Mouse (Mus musculus) liver, embryonic 14.5 days (tissue): Measurements from ENCODE around the gene Mtx3. TPM values are rescaled to one million over a fixed set of nuclear protein-coding genes. Genes with fewer than 3 reads are reported as not detected.
"Not testable (repeated sequence)": the region's sequence is repeated elsewhere in the genome, so short reads cannot be mapped to it uniquely, and the experiment has no call there.

Experiments used
- ATAC-seq: fragments of 200-750 bp; cut with Nextera tagmentation; 2 replicates; pipeline ENCODE4 v1.8.0; 2017; ENCODE audit warnings: moderate number of reproducible peaks, mild to moderate bottlenecking, moderate library complexity; ENCODE audit not compliant: insufficient read depth
- DNase-seq, 3 experiments: peaks; one replicate each; pipeline ENCODE4 v3.0.0-alpha.2; 2012 to 2013; ENCODE audit warnings: low read depth in 3 of 3, low spot score in 3 of 3
- H3K27ac ChIP-seq: fragments of 300-500 bp; sonication (generic); 2 replicates; pipeline ENCODE4 v1.5.1; 2014; ENCODE audit warnings: moderate library complexity, mild to moderate bottlenecking, control low read depth, inconsistent platforms
- H3K27me3 ChIP-seq: fragments of 300-500 bp; sonication (generic); 2 replicates; pipeline ENCODE4 v1.6.1; 2014; ENCODE audit warnings: mild to moderate bottlenecking, low read length, moderate library complexity; ENCODE audit not compliant: control insufficient read depth, insufficient read depth
- H3K36me3 ChIP-seq: fragments of 300-500 bp; sonication (generic); replicated peaks from 2 replicates; pipeline ENCODE4 v1.6.1; 2014; ENCODE audit warnings: low read depth; ENCODE audit not compliant: control insufficient read depth, insufficient read depth
- H3K4me1 ChIP-seq, 2 experiments: fragments of 200-500 bp in 1 of 2; fragments of 300-500 bp in 1 of 2; sonication (generic) in 1 of 2; replicated peaks; 2 replicates each; pipeline ENCODE4 v1.6.1; 2012 to 2014; ENCODE audit warnings: antibody characterized with exemption in 1 of 2, inconsistent platforms in 1 of 2, low read length in 1 of 2; ENCODE audit not compliant: control insufficient read depth in 2 of 2, insufficient read depth in 2 of 2
- H3K4me2 ChIP-seq: fragments of 300-500 bp; sonication (generic); 2 replicates; pipeline ENCODE4 v1.6.1; 2014; ENCODE audit warnings: low read depth, mild to moderate bottlenecking, control low read depth, moderate library complexity
- H3K4me3 ChIP-seq, 2 experiments: fragments of 200-500 bp in 1 of 2; fragments of 300-500 bp in 1 of 2; sonication (generic) in 1 of 2; 2 replicates each; pipeline ENCODE4 v1.5.1; 2012 to 2014; ENCODE audit warnings: low read depth in 2 of 2, low read length in 2 of 2, mild to moderate bottlenecking in 2 of 2, control low read depth in 1 of 2, inconsistent platforms in 1 of 2, moderate library complexity in 1 of 2; ENCODE audit not compliant: insufficient read depth in 1 of 2
- H3K9ac ChIP-seq: fragments of 300-500 bp; sonication (generic); replicated peaks from 2 replicates; pipeline ENCODE4 v1.6.1; 2014; ENCODE audit warnings: mild to moderate bottlenecking, control low read depth, moderate library complexity
- H3K9me3 ChIP-seq: fragments of 300-500 bp; sonication (generic); 2 replicates; pipeline ENCODE4 v1.6.1; 2016; ENCODE audit warnings: low read length, mixed read lengths; ENCODE audit not compliant: control insufficient read depth
- CTCF ChIP-seq: IDR thresholded peaks from 2 replicates; pipeline ENCODE4 v1.5.1; 2016; ENCODE audit warnings: antibody characterized with exemption, low read depth, control low read depth
- EP300 ChIP-seq: IDR thresholded peaks from 2 replicates; pipeline ENCODE4 v1.6.1; 2016; ENCODE audit warnings: antibody characterized with exemption, low read depth
- WGBS: fragments of 180-500 bp; shearing (Covaris S2); extraction: QIAGEN DNeasy Blood & Tissue Kit; methylation state at CpG from one replicate; pipeline ENCODE4 v1.1.7; 2014; ENCODE audit not compliant: insufficient replicate concordance; 5-methylcytosine and 5-hydroxymethylcytosine counted together
- polyA plus RNA-seq, 2 experiments: library from polyadenylated mRNA; depleted of rRNA in 1 of 2; stranded (reverse) in 1 of 2; unstranded in 1 of 2; fragments of >200 nt; fragmentation: Nextera tagmentation in 1 of 2; extraction: Ambion mirVana in 1 of 2; gene quantifications; 2 replicates each; pipeline versions ENCODE4 v1.2.1 to v1.2.3; 2012 to 2014

Mtx3 gene
- polyA plus RNA-seq (2012; rRNA removed) = 2.6 and 3.4 TPM in 2 replicates
- 0.59 and 0.76 TPM in 2 replicates for polyA plus RNA-seq (2014; fragmentation: Nextera tagmentation; extraction: Ambion mirVana)

DNA sequence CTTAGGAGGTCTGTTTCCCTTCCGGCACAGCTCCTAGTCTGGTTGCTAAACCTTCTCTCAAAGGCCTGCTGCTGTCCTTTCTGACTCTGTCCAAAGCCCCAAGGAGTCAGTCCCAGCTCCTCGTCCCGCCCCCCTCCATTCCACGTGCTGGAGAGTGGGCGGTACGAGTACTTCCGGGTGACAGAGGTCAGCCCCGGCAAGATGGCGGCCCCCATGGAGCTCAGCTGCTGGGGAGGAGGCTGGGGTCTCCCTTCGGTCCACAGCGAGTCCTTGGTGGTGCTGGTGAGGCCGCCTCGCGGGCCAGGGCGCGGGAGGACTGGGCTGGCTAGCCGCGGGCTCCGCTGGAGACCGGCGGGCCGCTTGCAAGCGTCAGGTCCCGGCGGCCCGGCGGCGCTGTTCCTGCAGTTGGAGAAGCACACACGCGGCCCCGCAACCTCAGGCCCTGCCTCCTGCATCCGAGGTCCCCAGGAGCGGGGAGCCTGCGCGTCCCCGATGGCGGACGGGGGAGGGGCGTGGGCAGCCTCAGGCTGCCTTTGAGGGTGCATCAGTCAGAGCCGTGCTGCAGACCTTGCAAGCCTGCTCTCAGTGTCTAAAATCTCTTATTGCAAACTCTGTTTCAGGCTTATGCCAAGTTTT is at the start of gene Mtx3:
Mtx3 (plus strand) TSS at position 175 of the 636 bp plus-strand sequence.
- H3K27me3 ChIP-seq = no peaks in the 10 kb centered on the region
- 2% methylated on average over 40 of the region's 40 CpGs for WGBS

GRCm38 (mm10) chr13:92798830-92799229 is 45.7 kb upstream of the Mtx3 start:
- 42% methylated on average over 2 of the region's 2 CpGs for WGBS
- no peak for ATAC-seq
- Histone ChIP-seq H3K9ac (no peak overlapping the region), H3K9me3 (no peaks in the 10 kb centered on the region), H3K36me3 (no peaks in the 10 kb centered on the region), H3K4me1 (no peaks in the 10 kb centered on the region), H3K27me3 (peaks cover 6% of the 10 kb centered on the region), H3K4me2 (no peak overlapping the region), H3K27ac (no peak overlapping the region), H3K4me3 (no peak overlapping the region)
- TF ChIP-seq EP300 (no peak), CTCF (no peak)
- no peak for DNase-seq

More for the DNA sequence above, at the start of gene Mtx3:
- peak within 1 kb of the TSS; percentile 72 for H3K9ac ChIP-seq
- peaks cover 4% of the 10 kb centered on the region for H3K36me3 ChIP-seq
- TF ChIP-seq EP300 (no peak), CTCF (no peak)
- peak in 2 of 3 experiments; percentile 51 to 52 for DNase-seq
- no peak within 1 kb of the TSS for H3K27ac ChIP-seq
- peak within 1 kb of the TSS; percentile 78 to 87 for H3K4me3 ChIP-seq
- H3K4me2 ChIP-seq = peak within 1 kb of the TSS; percentile 68
- H3K4me1 ChIP-seq = peaks cover 20 to 21% of the 10 kb centered on the region in 2 experiments
- H3K9me3 ChIP-seq = no peaks in the 10 kb centered on the region
- peak; percentile 75 for ATAC-seq

GRCm38 (mm10) chr13:92799306-92799925 is 45.1 kb upstream of the Mtx3 start:
- ATAC-seq = no peak
- peaks cover 5% of the 10 kb centered on the region for H3K27me3 ChIP-seq

GRCm38 (mm10) chr13:92806785-92807184 is 37.8 kb upstream of the Mtx3 start:
- ATAC-seq (no peak), DNase-seq (no peak)
- Histone ChIP-seq H3K27me3 (no peaks in the 10 kb centered on the region), H3K9me3 (no peaks in the 10 kb centered on the region), H3K4me2 (no peak overlapping the region), H3K9ac (no peak overlapping the region), H3K36me3 (no peaks in the 10 kb centered on the region), H3K4me1 (no peaks in the 10 kb centered on the region), H3K27ac (no peak overlapping the region), H3K4me3 (no peak overlapping the region)
- TF ChIP-seq EP300 = no peak
- no peak for TF ChIP-seq CTCF

More at GRCm38 (mm10) chr13:92799306-92799925, 45.1 kb upstream of the Mtx3 start:
- Histone ChIP-seq H3K27ac (no peak overlapping the region), H3K9ac (no peak overlapping the region), H3K9me3 (no peaks in the 10 kb centered on the region), H3K4me1 (no peaks in the 10 kb centered on the region), H3K4me2 (no peak overlapping the region), H3K36me3 (no peaks in the 10 kb centered on the region), H3K4me3 (no peak overlapping the region)
- no peak for DNase-seq
- 55% methylated on average over 7 of the region's 7 CpGs for WGBS
- TF ChIP-seq EP300 = no peak
- no peak for TF ChIP-seq CTCF

- DNase-seq (no peak), ATAC-seq (no peak)
- WGBS = 54% methylated on average over 3 of the region's 3 CpGs
- Histone ChIP-seq H3K9ac (no peak overlapping the region), H3K4me3 (no peak overlapping the region), H3K36me3 (no peaks in the 10 kb centered on the region), H3K27me3 (no peaks in the 10 kb centered on the region), H3K4me1 (no peaks in the 10 kb centered on the region), H3K4me2 (no peak overlapping the region), H3K27ac (no peak overlapping the region), H3K9me3 (no peaks in the 10 kb centered on the region)
- TF ChIP-seq EP300 (no peak), CTCF (no peak)
These were observed 36.7 kb upstream of the Mtx3 start for GRCm38 (mm10) chr13:92807849-92808248.

DNA sequence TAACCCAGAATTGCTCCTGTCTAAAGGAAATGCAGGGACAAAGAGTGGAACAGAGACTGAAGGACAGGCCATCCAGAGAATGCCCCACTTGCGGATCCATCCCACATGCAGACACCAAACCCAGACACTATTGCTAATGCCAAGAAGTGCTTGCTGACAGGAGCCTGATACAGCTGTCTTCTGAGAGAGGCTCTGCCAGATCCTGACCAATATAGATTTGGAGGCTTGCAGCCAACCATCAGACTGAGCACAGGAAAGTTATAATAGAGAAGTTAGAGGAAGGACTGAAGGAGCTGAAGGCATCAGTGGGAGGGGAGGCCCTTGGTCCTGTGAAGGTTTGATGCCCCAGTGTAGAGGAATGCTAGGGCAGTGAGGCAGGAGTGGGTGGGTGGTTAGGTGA is 34.0 kb upstream of the Mtx3 start:
- not testable (repeated sequence) for H3K27ac ChIP-seq, H3K4me3 ChIP-seq, H3K4me2 ChIP-seq, DNase-seq, H3K9me3 ChIP-seq, ATAC-seq, H3K27me3 ChIP-seq, H3K9ac ChIP-seq, H3K36me3 ChIP-seq, H3K4me1 ChIP-seq
- 71% methylated on average over 1 of the region's 1 CpGs for WGBS
